ENCODE assay signal across 10 mouse cellular contexts in genomic region chr8:116945169-116945910, GRCm38 (mm10). TPM values are rescaled to one million over a fixed set of nuclear protein-coding genes. Genes with fewer than 3 reads are reported as not detected.
DNase-seq lines count a peak whose midpoint lies in the region; ATAC-seq lines count a peak whose summit lies in the region.
"Had no signal": no experiment of that assay in that cellular context is flagged by ENCODE, and none has a peak within 500 bp of the region (broad histone marks: within the 10 kb centered on the region; RNA-seq: fewer than 3 reads in every experiment).

No protein-coding gene starts in this region.

- intact Hi-C loops in heart, postnatal 14 days (cut with DNase I) = loop anchor here (10.0 kb wide), 1 partner anchor 529 kb away; no protein-coding TSS in a partner anchor

- no peak for DNase-seq in heart, postnatal 14 days
- peak; percentile 66 for DNase-seq in c-Kit-positive CD71-positive TER-119-negative erythroid progenitor cells, embryonic 14.5 days (ENCODE audit: low read depth)
- DNase-seq in adrenal gland, postnatal 10 days = no peak
- no peak for DNase-seq in urinary bladder, postnatal 4 days (ENCODE audit: low spot score in 2 of 2)
- DNase-seq: cerebellum, postnatal 25 days; thymus, postnatal 14 days had no signal

- H3K36me3 ChIP-seq in heart, embryonic 16.5 days (ENCODE audit: control insufficient read depth, insufficient read depth) = no peaks in the 10 kb centered on the region
- H3K36me3 ChIP-seq in midbrain, embryonic 13.5 days = 0 out of 2 replicates have a peak, but pooled peaks cover 2% of the 10 kb centered on the region
- no peaks in the 10 kb centered on the region for H3K36me3 ChIP-seq in midbrain, embryonic 16.5 days (ENCODE audit: control insufficient read depth, insufficient read depth, low read length)

- peak overlapping the region; percentile 89 for H3K27ac ChIP-seq in heart, embryonic 16.5 days (ENCODE audit: low read length)
- no peak overlapping the region for H3K27ac ChIP-seq in midbrain, embryonic 13.5 days
- no peak overlapping the region for H3K27ac ChIP-seq in midbrain, embryonic 16.5 days (ENCODE audit: low read length)

- no peaks in the 10 kb centered on the region for H3K9me3 ChIP-seq in heart, embryonic 16.5 days (replicated peaks; ENCODE audit: control insufficient read depth, low read length)
- no peaks in the 10 kb centered on the region for H3K9me3 ChIP-seq in midbrain, embryonic 13.5 days
- H3K9me3 ChIP-seq in midbrain, embryonic 16.5 days (replicated peaks; ENCODE audit: control insufficient read depth, low read length, poor library complexity, severe bottlenecking) = no peaks in the 10 kb centered on the region

- no peaks in the 10 kb centered on the region for H3K27me3 ChIP-seq in heart, embryonic 16.5 days (ENCODE audit: control insufficient read depth, insufficient read depth, low read length)
- H3K27me3 ChIP-seq in midbrain, embryonic 13.5 days = no peaks in the 10 kb centered on the region
- H3K27me3 ChIP-seq in midbrain, embryonic 16.5 days (ENCODE audit: control insufficient read depth, insufficient read depth, low read depth, low read length) = no peaks in the 10 kb centered on the region

- 61% methylated on average over 9 of the region's 9 CpGs for WGBS in heart, embryonic 16.5 days
- 91% methylated on average over 9 of the region's 9 CpGs for WGBS in midbrain, embryonic 13.5 days
- WGBS in midbrain, embryonic 16.5 days = 91% methylated on average over 9 of the region's 9 CpGs

- H3K9ac ChIP-seq in heart, embryonic 16.5 days (ENCODE audit: low read length) = peak overlapping the region; percentile 46
- H3K9ac ChIP-seq in midbrain, embryonic 13.5 days (replicated peaks) = no peak overlapping the region
- no peak overlapping the region for H3K9ac ChIP-seq in midbrain, embryonic 16.5 days (ENCODE audit: low read depth, low read length)

- H3K4me1 ChIP-seq in heart, embryonic 16.5 days (ENCODE audit: control insufficient read depth, insufficient read depth, low read length) = peaks cover 40% of the 10 kb centered on the region
- peaks cover 31% of the 10 kb centered on the region for H3K4me1 ChIP-seq in midbrain, embryonic 13.5 days (replicated peaks)
- H3K4me1 ChIP-seq in midbrain, embryonic 16.5 days (ENCODE audit: control insufficient read depth, insufficient read depth, low read length) = peaks cover 14% of the 10 kb centered on the region

- H3K4me2 ChIP-seq in heart, embryonic 16.5 days (ENCODE audit: low read depth, low read length) = peak overlapping the region; percentile 13; the same call in 1 of the 2 replicates
- H3K4me2 ChIP-seq in midbrain, embryonic 13.5 days (replicated peaks) = no peak overlapping the region
- H3K4me2 ChIP-seq in midbrain, embryonic 16.5 days (ENCODE audit: low read length) = no peak overlapping the region

- no peak for ATAC-seq in heart, embryonic 16.5 days (replicated peaks; ENCODE audit: extremely low read depth, insufficient read depth, low FRiP score)
- no peak for ATAC-seq in midbrain, embryonic 13.5 days
- no peak for ATAC-seq in midbrain, embryonic 16.5 days
- peak; percentile 64 for ATAC-seq in megakaryocyte-erythroid progenitor cell, adult 5-6 weeks (replicated peaks; ENCODE audit: low FRiP score, low TSS enrichment, poor library complexity, severe bottlenecking)

- H3K4me3 ChIP-seq in heart, embryonic 16.5 days (ENCODE audit: low read length) = no peak overlapping the region
- 0 out of 2 replicates have a peak overlapping the region, but pooled peaks have one; percentile 90 for H3K4me3 ChIP-seq in midbrain, embryonic 13.5 days (replicated peaks)
- no peak overlapping the region for H3K4me3 ChIP-seq in midbrain, embryonic 16.5 days (ENCODE audit: low read depth, low read length)

RNA-seq across cellular contexts. Expression of gene Atmin, which starts 2.1 kb away (rescaled TPM):
- polyA plus RNA-seq in heart, embryonic 16.5 days (2015; fragmentation: Nextera tagmentation; extraction: Ambion mirVana) = 10.2 and 10.7 TPM in 2 replicates
- 10 to 100 TPM; 12.0 to 15.0 TPM for total RNA-seq in heart, postnatal 14 days (2021)
- polyA plus RNA-seq in midbrain, embryonic 13.5 days (2015; fragmentation: Nextera tagmentation; extraction: Ambion mirVana) = 18.1 and 20.1 TPM in 2 replicates
- polyA plus RNA-seq in midbrain, embryonic 16.5 days (2015; fragmentation: Nextera tagmentation; extraction: Ambion mirVana) = 20.4 and 20.8 TPM in 2 replicates
- total RNA-seq in megakaryocyte-erythroid progenitor cell, adult 5-6 weeks (2014; fragmentation: Nextera tagmentation) = 15.5 and 19.7 TPM in 2 replicates
- total RNA-seq in megakaryocyte-erythroid progenitor cell, adult 5-6 weeks (2017) = 10.9 and 18.4 TPM in 2 replicates
- 10 to 100 TPM; 16.0 to 19.0 TPM for total RNA-seq in adrenal gland, postnatal 10 days (2021)

RNA-seq across cellular contexts. Expression of gene Cenpn, which starts 23.8 kb away (rescaled TPM):
- polyA plus RNA-seq in heart, embryonic 16.5 days (2015; fragmentation: Nextera tagmentation; extraction: Ambion mirVana) = 27.3 and 28.8 TPM in 2 replicates
- 1 to 10 TPM; 1.7 to 2.6 TPM for total RNA-seq in heart, postnatal 14 days (2021)
- 18.5 and 20.0 TPM in 2 replicates for polyA plus RNA-seq in midbrain, embryonic 13.5 days (2015; fragmentation: Nextera tagmentation; extraction: Ambion mirVana)
- 6.4 and 6.9 TPM in 2 replicates for polyA plus RNA-seq in midbrain, embryonic 16.5 days (2015; fragmentation: Nextera tagmentation; extraction: Ambion mirVana)
- total RNA-seq in megakaryocyte-erythroid progenitor cell, adult 5-6 weeks (2014; fragmentation: Nextera tagmentation) = 48.4 and 59.1 TPM in 2 replicates
- total RNA-seq in megakaryocyte-erythroid progenitor cell, adult 5-6 weeks (2017) = 44.1 and 44.8 TPM in 2 replicates
- total RNA-seq in adrenal gland, postnatal 10 days (2021) = 10 to 100 TPM in 1 of 2 experiments, 1 to 10 TPM in 1; 7.1 to 10.5 TPM

RNA-seq across cellular contexts. Expression of gene Cmc2, which starts 24.1 kb away (rescaled TPM):
- polyA plus RNA-seq in heart, embryonic 16.5 days (2015; fragmentation: Nextera tagmentation; extraction: Ambion mirVana) = 126 and 133 TPM in 2 replicates
- total RNA-seq in heart, postnatal 14 days (2021) = 10 to 100 TPM; 49.8 to 66.2 TPM
- 45.1 and 46.3 TPM in 2 replicates for polyA plus RNA-seq in midbrain, embryonic 13.5 days (2015; fragmentation: Nextera tagmentation; extraction: Ambion mirVana)
- polyA plus RNA-seq in midbrain, embryonic 16.5 days (2015; fragmentation: Nextera tagmentation; extraction: Ambion mirVana) = 25.7 and 27.3 TPM in 2 replicates
- total RNA-seq in megakaryocyte-erythroid progenitor cell, adult 5-6 weeks (2014; fragmentation: Nextera tagmentation) = 45.4 and 48.0 TPM in 2 replicates
- 51.6 and 53.3 TPM in 2 replicates for total RNA-seq in megakaryocyte-erythroid progenitor cell, adult 5-6 weeks (2017)
- total RNA-seq in adrenal gland, postnatal 10 days (2021) = 10 to 100 TPM; 40.1 to 46.4 TPM

RNA-seq across cellular contexts. Expression of gene 1700030J22Rik, which starts 33.4 kb away (rescaled TPM):
- polyA plus RNA-seq in heart, embryonic 16.5 days (2015; fragmentation: Nextera tagmentation; extraction: Ambion mirVana) = 0.70 and 1.6 TPM in 2 replicates
- total RNA-seq in heart, postnatal 14 days (2021) = under 1 TPM; 0.54 to 0.79 TPM
- polyA plus RNA-seq in midbrain, embryonic 13.5 days (2015; fragmentation: Nextera tagmentation; extraction: Ambion mirVana) = 4.8 and 6.7 TPM in 2 replicates
- polyA plus RNA-seq in midbrain, embryonic 16.5 days (2015; fragmentation: Nextera tagmentation; extraction: Ambion mirVana) = 9.6 and 11.3 TPM in 2 replicates
- 0.64 TPM in 1 of 2 replicates, not detected in the other for total RNA-seq in megakaryocyte-erythroid progenitor cell, adult 5-6 weeks (2014; fragmentation: Nextera tagmentation)
- 0.38 TPM in 1 of 2 replicates, not detected in the other for total RNA-seq in megakaryocyte-erythroid progenitor cell, adult 5-6 weeks (2017)
- 1 to 10 TPM in 1 of 2 experiments, under 1 TPM in 1; 0.99 to 1.2 TPM for total RNA-seq in adrenal gland, postnatal 10 days (2021)

RNA-seq across cellular contexts. Expression of gene Gcsh, which starts 48.0 kb away (rescaled TPM):
- 83.3 and 86.0 TPM in 2 replicates for polyA plus RNA-seq in heart, embryonic 16.5 days (2015; fragmentation: Nextera tagmentation; extraction: Ambion mirVana)
- total RNA-seq in heart, postnatal 14 days (2021) = 10 to 100 TPM; 32.7 to 34.9 TPM
- 88.9 and 89.2 TPM in 2 replicates for polyA plus RNA-seq in midbrain, embryonic 13.5 days (2015; fragmentation: Nextera tagmentation; extraction: Ambion mirVana)
- polyA plus RNA-seq in midbrain, embryonic 16.5 days (2015; fragmentation: Nextera tagmentation; extraction: Ambion mirVana) = 74.3 and 80.2 TPM in 2 replicates
- 71.7 and 72.1 TPM in 2 replicates for total RNA-seq in megakaryocyte-erythroid progenitor cell, adult 5-6 weeks (2014; fragmentation: Nextera tagmentation)
- 80.8 and 95.0 TPM in 2 replicates for total RNA-seq in megakaryocyte-erythroid progenitor cell, adult 5-6 weeks (2017)
- total RNA-seq in adrenal gland, postnatal 10 days (2021) = 100 to 1,000 TPM; 145 to 162 TPM
